Mouse (Mus musculus): ENCODE results near the gene Plxnb2. TPM values are rescaled to one million over a fixed set of nuclear protein-coding genes. Genes with fewer than 3 reads are reported as not detected.
A peak's percentile ranks its signal among the peaks of the same experiment; 100 is the strongest.

Gene Plxnb2
- total and polyA plus RNA-seq, 3 experiments: 1.8 to 15.5 (median 9.9) TPM

- no peak for DNase-seq (ENCODE audit: low spot score)
- Histone ChIP-seq H3K27me3 (ENCODE audit: insufficient read depth, low read length) (peaks cover 11% of the 10 kb centered on the region; the same call in 1 of the 2 replicates), H3K9me3 (replicated peaks) (peaks cover 7% of the 10 kb centered on the region), H3K4me1 (ENCODE audit: insufficient read depth, low read depth, low read length) (peaks cover 39% of the 10 kb centered on the region), H3K4me3 (ENCODE audit: low read depth, low read length) (no peak overlapping the region), H3K36me3 (replicated peaks) (peaks cover 31% of the 10 kb centered on the region)
- ATAC-seq (ENCODE audit: extremely low read depth, insufficient number of reproducible peaks, low FRiP score, poor library complexity, severe bottlenecking): no peak
- TF ChIP-seq POLR2AphosphoS5 (IDR thresholded peaks at IDR 0.05; ENCODE audit: insufficient replicate concordance, low read depth, low read length) (no peak), GATA2 (IDR thresholded peaks at IDR 0.05; ENCODE audit: borderline replicate concordance, low read depth, low read length) (no peak), CTCF (IDR thresholded peaks at IDR 0.05; ENCODE audit: low read depth, low read length) (no peak), GATA1 (IDR thresholded peaks at IDR 0.05; ENCODE audit: borderline replicate concordance, low read length) (no peak), TAL1 (conservative IDR thresholded peaks at IDR 0.05; ENCODE audit: low read depth, low read length) (no peak)
Measured at GRCm38 (mm10) chr15:89182328-89182741, 1.7 kb upstream of the Plxnb2 start.

DNA sequence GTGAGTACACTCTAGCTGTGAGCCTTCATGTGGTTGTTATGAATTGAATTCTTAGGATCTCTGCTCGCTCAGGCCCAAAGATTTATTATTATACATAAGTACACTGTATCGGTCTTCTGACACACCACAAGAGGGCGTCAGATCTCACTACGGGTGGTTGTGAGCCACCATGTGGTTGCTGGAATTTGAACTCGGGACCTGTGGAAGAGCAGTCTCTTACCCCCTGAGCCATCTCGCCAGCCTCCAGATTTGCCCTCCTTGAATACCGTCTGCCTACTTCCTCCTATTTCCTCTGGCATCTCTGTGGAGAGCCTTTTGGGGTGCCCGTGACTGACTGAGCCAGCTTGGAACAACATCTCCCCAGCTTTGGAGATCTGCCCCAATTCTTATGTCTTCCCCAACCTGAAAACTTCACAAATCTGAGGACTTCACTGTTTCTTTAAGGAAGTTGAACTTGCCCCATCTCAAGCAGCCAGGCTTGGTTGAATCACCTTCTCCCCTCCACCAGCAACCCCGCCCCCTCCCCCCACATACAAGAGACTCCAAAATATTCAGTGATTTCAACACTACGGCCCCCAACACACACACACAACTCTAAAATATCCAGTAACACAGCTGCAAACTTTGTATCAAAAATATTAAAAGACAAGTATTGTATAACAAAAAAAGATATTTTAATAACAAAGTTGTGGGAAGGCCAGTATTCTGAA, 1.1 kb upstream of the Plxnb2 start:
- peaks cover 24% of the 10 kb centered on the region for H3K36me3 ChIP-seq (replicated peaks)
- no peak for ATAC-seq (ENCODE audit: extremely low read depth, insufficient number of reproducible peaks, low FRiP score, poor library complexity, severe bottlenecking)
- peaks cover 45% of the 10 kb centered on the region for H3K4me1 ChIP-seq (ENCODE audit: insufficient read depth, low read depth, low read length)
- no peak for DNase-seq (ENCODE audit: low spot score)
- peaks cover 14% of the 10 kb centered on the region; the same call in 1 of the 2 replicates for H3K27me3 ChIP-seq (ENCODE audit: insufficient read depth, low read length)
- TF ChIP-seq TAL1 (conservative IDR thresholded peaks at IDR 0.05; ENCODE audit: low read depth, low read length): no peak
- TF ChIP-seq GATA1 (IDR thresholded peaks at IDR 0.05; ENCODE audit: borderline replicate concordance, low read length): no peak
- no peak for TF ChIP-seq POLR2AphosphoS5 (IDR thresholded peaks at IDR 0.05; ENCODE audit: insufficient replicate concordance, low read depth, low read length)
- TF ChIP-seq CTCF (IDR thresholded peaks at IDR 0.05; ENCODE audit: low read depth, low read length): no peak
- no peak for TF ChIP-seq GATA2 (IDR thresholded peaks at IDR 0.05; ENCODE audit: borderline replicate concordance, low read depth, low read length)
- H3K9me3 ChIP-seq (replicated peaks): peaks cover 7% of the 10 kb centered on the region
- H3K4me3 ChIP-seq (ENCODE audit: low read depth, low read length): no peak overlapping the region

DNA sequence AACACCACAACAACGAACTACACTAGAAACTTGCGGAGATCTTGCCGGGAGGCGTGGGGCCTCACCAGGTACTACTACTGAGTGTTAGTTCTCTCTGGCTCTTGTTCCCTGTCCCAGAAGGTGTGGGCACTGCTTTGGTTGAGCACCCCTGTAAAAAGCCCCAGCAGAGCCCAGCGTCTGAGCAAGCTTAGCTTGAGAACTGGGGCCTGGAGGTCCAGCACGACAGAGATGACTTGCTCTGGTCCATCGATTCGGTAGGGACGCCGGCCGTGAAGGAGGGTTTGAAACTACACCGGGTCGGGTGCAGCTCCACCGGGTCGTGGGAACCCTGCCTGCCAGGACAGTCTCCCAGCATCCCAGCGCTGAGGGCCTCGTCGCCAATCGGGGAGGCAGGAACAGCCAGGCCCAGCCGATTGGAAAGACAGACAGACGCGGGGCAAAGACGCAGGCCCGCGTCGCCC, 477 bp downstream of the Plxnb2 start:
- Histone ChIP-seq H3K27me3 (ENCODE audit: insufficient read depth, low read length) (peaks cover 20% of the 10 kb centered on the region), H3K4me3 (ENCODE audit: low read depth, low read length) (peak overlapping the region; percentile 72)
- ATAC-seq (ENCODE audit: extremely low read depth, insufficient number of reproducible peaks, low FRiP score, poor library complexity, severe bottlenecking): no peak

GRCm38 (mm10) chr15:89179630-89179964, 991 bp downstream of the Plxnb2 start:
- Histone ChIP-seq H3K4me1 (ENCODE audit: insufficient read depth, low read depth, low read length) (peaks cover 47% of the 10 kb centered on the region), H3K36me3 (replicated peaks) (peaks cover 3% of the 10 kb centered on the region), H3K27me3 (ENCODE audit: insufficient read depth, low read length) (peaks cover 25% of the 10 kb centered on the region), H3K9me3 (replicated peaks) (peaks cover 7% of the 10 kb centered on the region), H3K4me3 (ENCODE audit: low read depth, low read length) (peak overlapping the region; percentile 72; the same call in 1 of the 2 replicates)
- DNase-seq (ENCODE audit: low spot score) (no peak), ATAC-seq (ENCODE audit: extremely low read depth, insufficient number of reproducible peaks, low FRiP score, poor library complexity, severe bottlenecking) (no peak)
- TF ChIP-seq GATA2 (IDR thresholded peaks at IDR 0.05; ENCODE audit: borderline replicate concordance, low read depth, low read length): no peak
- no peak for TF ChIP-seq TAL1 (conservative IDR thresholded peaks at IDR 0.05; ENCODE audit: low read depth, low read length)
- TF ChIP-seq POLR2AphosphoS5 (IDR thresholded peaks at IDR 0.05; ENCODE audit: insufficient replicate concordance, low read depth, low read length): no peak
- no peak for TF ChIP-seq GATA1 (IDR thresholded peaks at IDR 0.05; ENCODE audit: borderline replicate concordance, low read length)
- no peak for TF ChIP-seq CTCF (IDR thresholded peaks at IDR 0.05; ENCODE audit: low read depth, low read length)

More for the DNA sequence above, 477 bp downstream of the Plxnb2 start:
- H3K9me3 ChIP-seq (replicated peaks): peaks cover 7% of the 10 kb centered on the region
- H3K4me1 ChIP-seq (ENCODE audit: insufficient read depth, low read depth, low read length): peaks cover 47% of the 10 kb centered on the region
- DNase-seq (ENCODE audit: low spot score): no peak
- peaks cover 8% of the 10 kb centered on the region for H3K36me3 ChIP-seq (replicated peaks)
- TF ChIP-seq GATA2 (IDR thresholded peaks at IDR 0.05; ENCODE audit: borderline replicate concordance, low read depth, low read length): no peak
- TF ChIP-seq GATA1 (IDR thresholded peaks at IDR 0.05; ENCODE audit: borderline replicate concordance, low read length): no peak
- TF ChIP-seq CTCF (IDR thresholded peaks at IDR 0.05; ENCODE audit: low read depth, low read length): no peak
- no peak for TF ChIP-seq TAL1 (conservative IDR thresholded peaks at IDR 0.05; ENCODE audit: low read depth, low read length)

DNA sequence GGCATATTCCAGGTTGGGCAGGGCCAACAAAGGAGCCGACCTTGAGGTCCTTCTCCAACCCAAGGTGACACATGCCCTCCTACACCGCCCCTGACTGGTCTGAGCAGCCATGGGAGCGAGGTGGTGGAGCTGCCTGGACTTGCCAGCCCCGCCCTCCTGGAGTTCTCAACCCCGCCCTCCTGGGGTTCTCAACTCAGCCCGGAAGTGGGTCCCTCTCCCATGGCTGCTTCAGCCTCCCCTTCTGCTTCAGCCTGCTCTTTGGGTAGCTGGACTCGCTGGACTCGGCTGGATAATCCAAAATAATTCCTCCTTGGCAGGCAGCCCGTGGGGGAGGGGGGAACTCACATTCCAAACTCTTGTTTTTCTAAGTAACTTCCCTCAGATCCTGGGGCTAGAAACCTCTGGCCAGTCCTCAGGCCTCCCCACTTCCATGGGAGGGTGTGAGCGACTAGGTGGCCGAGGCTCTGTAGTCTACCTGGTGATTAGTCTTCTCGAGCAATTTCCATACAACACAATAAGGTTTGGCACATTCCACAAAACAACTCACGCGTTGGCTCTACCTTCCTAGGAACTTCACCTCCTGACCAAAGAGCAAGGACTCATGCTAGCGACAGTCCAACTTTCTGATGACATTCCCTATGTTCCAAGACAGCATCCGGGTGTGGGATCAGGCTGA, 1.5 kb downstream of the Plxnb2 start:
- H3K4me1 ChIP-seq (ENCODE audit: insufficient read depth, low read depth, low read length): peaks cover 48% of the 10 kb centered on the region

DNA sequence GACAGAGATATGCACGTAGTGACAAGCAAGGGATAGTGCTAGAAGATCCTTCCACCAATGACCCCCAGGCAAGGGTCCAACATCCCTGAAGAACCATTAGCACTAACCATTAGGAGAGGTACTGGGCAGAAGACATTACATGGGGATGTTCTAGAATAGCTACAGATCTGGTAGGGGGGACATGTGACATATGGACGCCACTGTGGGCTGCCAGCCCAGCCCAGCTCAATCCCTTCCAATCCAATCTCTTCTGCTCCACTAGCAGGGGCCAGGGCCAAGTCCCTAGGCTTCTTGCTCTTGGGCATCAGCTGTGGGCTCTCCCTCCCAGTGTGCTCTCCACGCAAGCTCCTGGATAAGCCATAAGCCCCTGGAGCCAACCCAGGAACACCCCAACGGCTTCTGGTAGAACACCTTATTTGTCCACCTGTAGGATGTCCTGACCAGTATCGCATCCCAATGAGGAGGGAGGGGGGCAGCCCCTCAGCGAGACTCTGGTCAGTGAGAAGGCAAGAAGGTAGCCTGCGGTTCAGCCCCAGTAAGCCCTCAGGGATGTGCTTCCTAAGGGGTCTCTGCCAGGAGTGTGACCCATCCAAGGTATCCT, 2.2 kb downstream of the Plxnb2 start:
- DNase-seq (ENCODE audit: low spot score): no peak
- ATAC-seq (ENCODE audit: extremely low read depth, insufficient number of reproducible peaks, low FRiP score, poor library complexity, severe bottlenecking): no peak
- Histone ChIP-seq H3K4me1 (ENCODE audit: insufficient read depth, low read depth, low read length) (peaks cover 55% of the 10 kb centered on the region), H3K27me3 (ENCODE audit: insufficient read depth, low read length) (peaks cover 35% of the 10 kb centered on the region), H3K9me3 (replicated peaks) (peaks cover 7% of the 10 kb centered on the region), H3K4me3 (ENCODE audit: low read depth, low read length) (peak overlapping the region; percentile 41; the same call in 1 of the 2 replicates), H3K36me3 (replicated peaks) (no peaks in the 10 kb centered on the region)
- no peak for TF ChIP-seq GATA1 (IDR thresholded peaks at IDR 0.05; ENCODE audit: borderline replicate concordance, low read length)
- no peak for TF ChIP-seq GATA2 (IDR thresholded peaks at IDR 0.05; ENCODE audit: borderline replicate concordance, low read depth, low read length)
- TF ChIP-seq CTCF (IDR thresholded peaks at IDR 0.05; ENCODE audit: low read depth, low read length): no peak
- no peak for TF ChIP-seq POLR2AphosphoS5 (IDR thresholded peaks at IDR 0.05; ENCODE audit: insufficient replicate concordance, low read depth, low read length)
- TF ChIP-seq TAL1 (conservative IDR thresholded peaks at IDR 0.05; ENCODE audit: low read depth, low read length): no peak

More for the DNA sequence above, 1.5 kb downstream of the Plxnb2 start:
- H3K36me3 ChIP-seq (replicated peaks): no peaks in the 10 kb centered on the region
- TF ChIP-seq POLR2AphosphoS5 (IDR thresholded peaks at IDR 0.05; ENCODE audit: insufficient replicate concordance, low read depth, low read length): no peak
- TF ChIP-seq TAL1 (conservative IDR thresholded peaks at IDR 0.05; ENCODE audit: low read depth, low read length): no peak
- no peak for TF ChIP-seq CTCF (IDR thresholded peaks at IDR 0.05; ENCODE audit: low read depth, low read length)
- TF ChIP-seq GATA1 (IDR thresholded peaks at IDR 0.05; ENCODE audit: borderline replicate concordance, low read length): no peak
- TF ChIP-seq GATA2 (IDR thresholded peaks at IDR 0.05; ENCODE audit: borderline replicate concordance, low read depth, low read length): no peak
- H3K4me3 ChIP-seq (ENCODE audit: low read depth, low read length): peak overlapping the region; percentile 41; the same call in 1 of the 2 replicates
- peaks cover 7% of the 10 kb centered on the region for H3K9me3 ChIP-seq (replicated peaks)
- peak; percentile 93 for DNase-seq (ENCODE audit: low spot score)
- H3K27me3 ChIP-seq (ENCODE audit: insufficient read depth, low read length): peaks cover 28% of the 10 kb centered on the region
- peak; percentile 80 for ATAC-seq (ENCODE audit: extremely low read depth, insufficient number of reproducible peaks, low FRiP score, poor library complexity, severe bottlenecking)
